Mouse (Mus musculus): ENCODE results near the gene Aplp1.
"Not testable (repeated sequence)": the region's sequence is repeated elsewhere in the genome, so short reads cannot be mapped to it uniquely, and the experiment has no call there.

Gene Aplp1

GRCm38 (mm10) chr7:30444971-30445751 is at the start of gene Aplp1:
Gene Aplp1 (minus strand): TSS chr7:30445535.
- peak; percentile 55 for DNase-seq

GRCm38 (mm10) chr7:30493401-30493931 is 48.1 kb upstream of the Aplp1 start, which contains the start of gene Prodh2:
Gene Prodh2 (plus strand): TSS chr7:30493622.
- DNase-seq = no peak

- DNase-seq = peak; percentile 81
Measured at GRCm38 (mm10) chr7:30492765-30493164, 47.4 kb upstream of the Aplp1 start.

GRCm38 (mm10) chr7:30490957-30491307 is 45.6 kb upstream of the Aplp1 start:
- DNase-seq = no peak

GRCm38 (mm10) chr7:30490251-30490956 is 45.1 kb upstream of the Aplp1 start:
- peak; percentile 53 for DNase-seq

GRCm38 (mm10) chr7:30484250-30484649 is 38.9 kb upstream of the Aplp1 start:
- no peak for DNase-seq

- no peak for DNase-seq
Measured at GRCm38 (mm10) chr7:30477415-30478381, 32.4 kb upstream of the Aplp1 start.

- DNase-seq = not testable (repeated sequence)
Measured at GRCm38 (mm10) chr7:30476136-30476535, 30.8 kb upstream of the Aplp1 start.

- DNase-seq = no peak
Measured at GRCm38 (mm10) chr7:30474999-30475398, 29.7 kb upstream of the Aplp1 start.

GRCm38 (mm10) chr7:30472411-30472810 is 27.1 kb upstream of the Aplp1 start:
- DNase-seq = peak; percentile 66

- DNase-seq = no peak
Measured at GRCm38 (mm10) chr7:30464816-30465300, 19.5 kb upstream of the Aplp1 start.

GRCm38 (mm10) chr7:30463996-30464395 is 18.7 kb upstream of the Aplp1 start:
- no peak for DNase-seq

GRCm38 (mm10) chr7:30463568-30463967 is 18.2 kb upstream of the Aplp1 start:
- DNase-seq = no peak

GRCm38 (mm10) chr7:30459484-30459883 is 14.1 kb upstream of the Aplp1 start:
- no peak for DNase-seq

- DNase-seq = no peak
Measured at GRCm38 (mm10) chr7:30457629-30458330, 12.4 kb upstream of the Aplp1 start, which contains the start of the genes Kirrel2 and Nphs1. Gene Kirrel2 (minus strand): TSS chr7:30457690. Gene Nphs1 (plus strand): TSS chr7:30458315.

- no peak for DNase-seq
Measured at GRCm38 (mm10) chr7:30456911-30457628, 11.7 kb upstream of the Aplp1 start.

- no peak for DNase-seq
Measured at GRCm38 (mm10) chr7:30456487-30456886, 11.2 kb upstream of the Aplp1 start.

- no peak for DNase-seq
Measured at GRCm38 (mm10) chr7:30454259-30454658, 8.9 kb upstream of the Aplp1 start.

GRCm38 (mm10) chr7:30453766-30454165 is 8.4 kb upstream of the Aplp1 start:
- DNase-seq = peak; percentile 60

GRCm38 (mm10) chr7:30453327-30453726 is 8.0 kb upstream of the Aplp1 start:
- DNase-seq = no peak

- DNase-seq = no peak
Measured at GRCm38 (mm10) chr7:30450241-30450640, 4.9 kb upstream of the Aplp1 start.
